Mouse (Mus musculus) liver, postnatal 0 days (tissue): ENCODE data around the gene Rbpjl.

Source experiments
- CTCF ChIP-seq: sonication (generic); IDR thresholded peaks from 2 replicates; pipeline ENCODE4 v1.5.1; 2016; ENCODE audit warnings: antibody characterized with exemption, low read depth
- EP300 ChIP-seq: IDR thresholded peaks from 2 replicates; pipeline ENCODE4 v1.6.1; 2016; ENCODE audit warnings: antibody characterized with exemption, low read depth, mild to moderate bottlenecking

DNA sequence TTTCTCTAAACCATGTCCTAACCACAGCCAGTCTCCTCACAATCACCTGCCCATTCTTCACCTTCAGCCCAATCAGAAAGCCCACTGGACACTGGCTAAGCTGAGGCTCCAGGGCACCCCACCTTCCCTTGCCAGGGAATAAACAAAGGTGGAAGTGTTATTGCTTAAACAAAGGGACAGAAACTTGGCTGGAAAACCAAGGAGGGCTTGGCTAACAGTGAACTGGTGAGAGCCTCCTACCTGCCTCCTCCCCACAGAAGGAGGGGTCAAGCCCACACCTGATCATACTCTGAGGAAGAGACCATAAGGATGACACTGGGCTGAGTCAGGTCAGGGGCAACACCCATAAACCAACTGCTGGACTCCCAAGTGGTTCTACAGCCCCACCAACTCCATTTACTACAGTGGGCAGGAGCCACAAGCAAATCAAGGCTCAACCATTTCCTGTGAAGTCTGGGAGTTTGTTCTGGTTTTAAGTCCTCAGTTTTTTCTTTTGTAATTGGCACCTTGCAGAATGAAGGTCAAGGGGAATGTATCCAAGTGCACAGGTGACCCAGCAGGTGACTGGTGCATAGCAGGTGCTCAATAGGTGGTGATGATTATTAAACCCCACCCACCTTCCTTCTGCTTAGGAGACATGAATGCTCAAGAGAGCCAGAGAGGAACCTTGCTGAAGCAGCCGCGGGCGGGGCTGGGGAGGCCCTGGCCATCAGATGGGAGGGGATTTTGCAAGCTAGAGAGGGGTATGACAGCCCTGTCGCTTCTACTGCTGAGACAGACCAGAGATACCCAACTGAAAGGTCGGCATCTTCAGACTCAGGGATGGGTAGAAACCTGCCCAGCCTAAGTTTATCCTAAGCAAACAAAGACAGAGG, 32.5 kb downstream of the Rbpjl start:
- TF ChIP-seq CTCF = no peak
- TF ChIP-seq EP300 = no peak
